Mouse (Mus musculus) ovary, postnatal 14 days (tissue): ENCODE measurements around the gene Gm8926.
"Not testable (repeated sequence)": the region's sequence is repeated elsewhere in the genome, so short reads cannot be mapped to it uniquely, and the experiment has no call there.

Experiments
- DNase-seq: peaks from one replicate; pipeline ENCODE4 v3.0.0; 2022; ENCODE audit warnings: low spot score

Gm8926 gene

GRCm38 (mm10) chr5:11770248-11770647, at the start of gene Gm8926:
Gene Gm8926 (plus strand): TSS chr5:11770548.
- DNase-seq, result not testable (repeated sequence)
